Mouse (Mus musculus) ES-E14 (cell line): ENCODE measurements around the gene Polr2b.

Experiments
- HCFC1 ChIP-seq: IDR thresholded peaks from 2 replicates; pipeline ENCODE4 v1.6.1; 2012; ENCODE audit warnings: low read length, inconsistent platforms, borderline replicate concordance; ENCODE audit not compliant: insufficient read depth
- MAFK ChIP-seq: IDR thresholded peaks from 2 replicates; pipeline ENCODE4 v1.6.1; 2014; ENCODE audit warnings: mild to moderate bottlenecking, low read depth, low read length, inconsistent platforms; ENCODE audit not compliant: insufficient read depth
- ZC3H11A ChIP-seq: IDR thresholded peaks from 2 replicates; pipeline ENCODE4 v1.6.1; 2012; ENCODE audit warnings: low read depth, mild to moderate bottlenecking, inconsistent platforms, low read length, borderline replicate concordance
- ZNF384 ChIP-seq: IDR thresholded peaks from 2 replicates; pipeline ENCODE4 v1.6.1; 2012; ENCODE audit warnings: low read depth, low read length, inconsistent platforms

- TF ChIP-seq MAFK (no peak), HCFC1 (no peak), ZNF384 (no peak), ZC3H11A (no peak)
Measured at GRCm38 (mm10) chr5:77286904-77287303, 23.0 kb upstream of the Polr2b start.
